ENCODE assay signal across 14 mouse cellular contexts in the genomic region with DNA sequence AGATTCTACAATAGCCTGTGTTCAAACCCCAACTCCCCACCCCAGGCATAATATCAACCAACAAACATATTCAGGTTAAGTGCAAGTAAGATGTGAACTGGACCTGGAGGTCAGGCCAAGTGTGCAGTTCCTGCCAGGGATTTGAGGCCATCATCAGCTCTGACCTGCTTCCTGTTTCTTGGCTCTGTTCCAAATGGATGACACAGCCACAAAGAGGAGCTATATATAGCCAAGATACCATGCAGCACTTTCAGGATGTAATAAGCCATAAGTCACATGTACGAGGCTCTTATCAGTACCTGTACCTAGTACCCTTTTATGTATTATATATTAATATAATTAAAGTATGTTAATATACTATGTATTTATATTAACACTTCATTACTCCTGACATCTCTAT. TPM values are rescaled to one million over a fixed set of nuclear protein-coding genes. Genes with fewer than 3 reads are reported as not detected.
A peak's percentile ranks its signal among the peaks of the same experiment; 100 is the strongest.
DNase-seq lines count a peak whose midpoint lies in the region; ATAC-seq and TF ChIP-seq lines count a peak whose summit lies in the region.
"Had no signal": no experiment of that assay in that cellular context is flagged by ENCODE, and none has a peak within 500 bp of the region (broad histone marks: within the 10 kb centered on the region; RNA-seq: fewer than 3 reads in every experiment).

No protein-coding gene starts in this region.

- intact Hi-C loops in left cerebral cortex, postnatal 25 days (cut with DNase I): no loop called here

- TF ChIP-seq EP300 in lung, postnatal 0 days (IDR thresholded peaks at IDR 0.05): no peak

- H3K36me3 ChIP-seq in forebrain, embryonic 14.5 days (ENCODE audit: control insufficient read depth, insufficient read depth, low read length): no peaks in the 10 kb centered on the region
- no peaks in the 10 kb centered on the region for H3K36me3 ChIP-seq in forebrain, embryonic 16.5 days (ENCODE audit: control insufficient read depth, insufficient read depth)
- no peaks in the 10 kb centered on the region for H3K36me3 ChIP-seq in lung, postnatal 0 days (ENCODE audit: insufficient read depth, low read length)
- H3K36me3 ChIP-seq in heart, embryonic 12.5 days: peaks cover 15% of the 10 kb centered on the region
- H3K36me3 ChIP-seq: midbrain, embryonic 15.5 days had no signal

- no peak overlapping the region for H3K4me3 ChIP-seq in forebrain, embryonic 14.5 days (ENCODE audit: low read depth, low read length)
- H3K4me3 ChIP-seq in forebrain, embryonic 16.5 days (replicated peaks; ENCODE audit: low read length): no peak overlapping the region
- H3K4me3 ChIP-seq in lung, postnatal 0 days (ENCODE audit: low read depth, low read length): no peak overlapping the region
- no peak overlapping the region for H3K4me3 ChIP-seq in heart, embryonic 12.5 days
- H3K4me3 ChIP-seq: embryonic facial prominence, embryonic 13.5 days; limb, embryonic 15.5 days; midbrain, embryonic 15.5 days had no signal

- H3K4me2 ChIP-seq in forebrain, embryonic 14.5 days (ENCODE audit: low read length): no peak overlapping the region
- no peak overlapping the region for H3K4me2 ChIP-seq in forebrain, embryonic 16.5 days (ENCODE audit: low read length)
- no peak overlapping the region for H3K4me2 ChIP-seq in lung, postnatal 0 days (replicated peaks; ENCODE audit: low read depth, low read length)
- no peak overlapping the region for H3K4me2 ChIP-seq in heart, embryonic 12.5 days
- H3K4me2 ChIP-seq: embryonic facial prominence, embryonic 13.5 days; limb, embryonic 15.5 days; midbrain, embryonic 15.5 days had no signal

- 93% methylated on average over 1 of the region's 1 CpGs for WGBS in forebrain, embryonic 14.5 days
- WGBS in forebrain, embryonic 16.5 days: 95% methylated on average over 1 of the region's 1 CpGs
- WGBS in lung, postnatal 0 days: 37% methylated on average over 1 of the region's 1 CpGs
- WGBS in heart, embryonic 12.5 days: 14% methylated on average over 1 of the region's 1 CpGs

- H3K4me1 ChIP-seq in forebrain, embryonic 14.5 days (ENCODE audit: control insufficient read depth, insufficient read depth, low read length): no peaks in the 10 kb centered on the region
- no peaks in the 10 kb centered on the region for H3K4me1 ChIP-seq in forebrain, embryonic 16.5 days (replicated peaks; ENCODE audit: control insufficient read depth, insufficient read depth, low read length)
- peaks cover 2% of the 10 kb centered on the region; the same call in 1 of the 2 replicates for H3K4me1 ChIP-seq in lung, postnatal 0 days (ENCODE audit: insufficient read depth, low read depth, low read length)
- peaks cover 61% of the 10 kb centered on the region for H3K4me1 ChIP-seq in heart, embryonic 12.5 days (replicated peaks)
- H3K4me1 ChIP-seq: midbrain, embryonic 15.5 days had no signal

- no peaks in the 10 kb centered on the region for H3K9me3 ChIP-seq in forebrain, embryonic 14.5 days (replicated peaks; ENCODE audit: control insufficient read depth, low read length)
- no peaks in the 10 kb centered on the region for H3K9me3 ChIP-seq in forebrain, embryonic 16.5 days (ENCODE audit: control insufficient read depth, low read length)
- H3K9me3 ChIP-seq in lung, postnatal 0 days (ENCODE audit: low read length): no peaks in the 10 kb centered on the region
- H3K9me3 ChIP-seq in heart, embryonic 12.5 days (replicated peaks): peaks cover 5% of the 10 kb centered on the region; the same call in 1 of the 2 replicates
- H3K9me3 ChIP-seq: limb, embryonic 15.5 days; midbrain, embryonic 15.5 days had no signal

- H3K9ac ChIP-seq in forebrain, embryonic 14.5 days (ENCODE audit: low read length): no peak overlapping the region
- no peak overlapping the region for H3K9ac ChIP-seq in forebrain, embryonic 16.5 days (replicated peaks; ENCODE audit: low read depth, low read length)
- no peak overlapping the region for H3K9ac ChIP-seq in lung, postnatal 0 days (replicated peaks; ENCODE audit: low read depth)
- H3K9ac ChIP-seq in heart, embryonic 12.5 days: no peak overlapping the region
- H3K9ac ChIP-seq: embryonic facial prominence, embryonic 13.5 days; limb, embryonic 15.5 days; midbrain, embryonic 15.5 days had no signal

- no peak overlapping the region for H3K27ac ChIP-seq in forebrain, embryonic 14.5 days (ENCODE audit: low read depth, low read length)
- no peak overlapping the region for H3K27ac ChIP-seq in forebrain, embryonic 16.5 days (ENCODE audit: low read length)
- H3K27ac ChIP-seq in lung, postnatal 0 days (ENCODE audit: low read length): no peak overlapping the region
- 0 out of 2 replicates have a peak overlapping the region, but pooled peaks have one; percentile 10 for H3K27ac ChIP-seq in heart, embryonic 12.5 days (ENCODE audit: poor library complexity, severe bottlenecking)
- H3K27ac ChIP-seq: embryonic facial prominence, embryonic 13.5 days; limb, embryonic 15.5 days; midbrain, embryonic 15.5 days had no signal

- DNase-seq in forebrain, embryonic 14.5 days (ENCODE audit: low spot score): no peak
- peak; percentile 44 for DNase-seq in lung, postnatal 0 days (ENCODE audit: low spot score)
- no peak for DNase-seq in lung, postnatal 10 days
- DNase-seq in retina, postnatal 7 days (ENCODE audit: low read depth, low spot score): peak; percentile 28
- no peak for DNase-seq in layer of hippocampus, adult 9-11 months
- no peak for DNase-seq in left cerebral cortex, postnatal 25 days (ENCODE audit: low spot score in 2 of 2)
- DNase-seq: gastrocnemius, postnatal 10 days; kidney, postnatal 14 days; thymus, postnatal 14 days had no signal

- ATAC-seq in forebrain, embryonic 14.5 days: 0 out of 2 replicates have a peak, but pooled peaks have one; percentile 35
- ATAC-seq in forebrain, embryonic 16.5 days: no peak
- peak; percentile 63 for ATAC-seq in lung, postnatal 0 days
- peak; percentile 74; the same call in 1 of the 2 replicates for ATAC-seq in heart, embryonic 12.5 days (ENCODE audit: insufficient number of reproducible peaks, low FRiP score)
- ATAC-seq: midbrain, embryonic 15.5 days had no signal

- no peak for TF ChIP-seq CTCF in lung, postnatal 0 days (IDR thresholded peaks at IDR 0.05)

- H3K27me3 ChIP-seq in forebrain, embryonic 14.5 days (replicated peaks; ENCODE audit: control insufficient read depth, insufficient read depth, low read length): no peaks in the 10 kb centered on the region
- no peaks in the 10 kb centered on the region for H3K27me3 ChIP-seq in forebrain, embryonic 16.5 days (replicated peaks; ENCODE audit: control insufficient read depth, insufficient read depth, low read length)
- H3K27me3 ChIP-seq in lung, postnatal 0 days (replicated peaks; ENCODE audit: insufficient read depth, low read length): no peaks in the 10 kb centered on the region
- no peaks in the 10 kb centered on the region for H3K27me3 ChIP-seq in heart, embryonic 12.5 days (replicated peaks)
- H3K27me3 ChIP-seq: embryonic facial prominence, embryonic 13.5 days; limb, embryonic 15.5 days; midbrain, embryonic 15.5 days had no signal

RNA-seq across cellular contexts. Expression of a gene that starts 10.5 kb away (rescaled TPM):
- 2.2 and 2.3 TPM in 2 replicates for polyA plus RNA-seq in forebrain, embryonic 14.5 days (2014; fragmentation: Nextera tagmentation; extraction: Ambion mirVana)
- polyA plus RNA-seq in forebrain, embryonic 16.5 days (2015; fragmentation: Nextera tagmentation; extraction: Ambion mirVana): 2.0 and 2.3 TPM in 2 replicates
- 8.1 and 8.3 TPM in 2 replicates for polyA plus RNA-seq in lung, postnatal 0 days (2015; fragmentation: Nextera tagmentation; extraction: Ambion mirVana)
- 5.5 and 5.8 TPM in 2 replicates for polyA plus RNA-seq in heart, embryonic 12.5 days (2016; fragmentation: Nextera tagmentation; extraction: Ambion mirVana)
- 1 to 10 TPM; 1.2 to 1.8 TPM for total RNA-seq in left cerebral cortex, postnatal 25 days (2021)

Comparison
In these comparisons a context has a peak if more than half of its experiments do, and no peak if none do; other contexts are left out.
1. DNase-seq: peak in lung, postnatal 0 days (single experiment) and retina, postnatal 7 days (single experiment); none in forebrain, embryonic 14.5 days (single experiment), lung, postnatal 10 days (single experiment), layer of hippocampus, adult 9-11 months (single experiment) and left cerebral cortex, postnatal 25 days (0 of 2).